Mouse (Mus musculus): ENCODE data around the gene Prss50. TPM values are rescaled to one million over a fixed set of nuclear protein-coding genes. Genes with fewer than 3 reads are reported as not detected.

Gene Prss50
- total and polyA plus RNA-seq, 3 experiments, result not detected

GRCm38 (mm10) chr9:110849162-110849561 lies 8.6 kb upstream of the Prss50 start:
- peaks cover 0 to 2% of the 10 kb centered on the region in 2 experiments; a peak in 1 of 4 replicates for H3K4me1 ChIP-seq (ENCODE audit: control insufficient read depth in 1 of 2, insufficient read depth in 2 of 2)
- no peak for DNase-seq (ENCODE audit: extremely low read depth)
- no peak overlapping the region for H3K4me3 ChIP-seq (replicated peaks in 1 of 3; ENCODE audit: low read depth in 2 of 3, low read length in 2 of 3, poor library complexity in 1 of 3)
- in situ Hi-C loops (cut with MboI; ENCODE audit: low pct_ligation_motif_present, low pct_unique_long_range_greater_than_20kb, low sequenced_read_pairs) (no loop called here), dilution Hi-C loops (cut with MboI; ENCODE audit: extremely low pct_ligation_motif_present, extremely low pct_unique_long_range_greater_than_20kb, low sequenced_read_pairs) (no loop called here)
- H3K9me3 ChIP-seq (replicated peaks; ENCODE audit: low read length), result no peaks in the 10 kb centered on the region
- no peak overlapping the region for H3K9ac ChIP-seq (ENCODE audit: insufficient read depth, low read depth)
- no peak overlapping the region for H3K4me2 ChIP-seq (ENCODE audit: insufficient read depth, low read depth, poor library complexity, severe bottlenecking)
- no peaks in the 10 kb centered on the region for H3K27me3 ChIP-seq (replicated peaks)
- H3K36me3 ChIP-seq (replicated peaks in 1 of 2; ENCODE audit: control insufficient read depth in 1 of 2, insufficient read depth in 1 of 2, low read length in 1 of 2), result no peaks in the 10 kb centered on the region
- no peak for TF ChIP-seq GABPA (IDR thresholded peaks at IDR 0.05; ENCODE audit: insufficient replicate concordance, low read depth, low read length)
- no peak for TF ChIP-seq E2F4 (IDR thresholded peaks at IDR 0.05; ENCODE audit: insufficient replicate concordance, low read depth, low read length)
- no peak for TF ChIP-seq KAT2A (IDR thresholded peaks at IDR 0.05; ENCODE audit: insufficient replicate concordance, low read length)
- TF ChIP-seq SIN3A (IDR thresholded peaks at IDR 0.05; ENCODE audit: low read length), result no peak
- TF ChIP-seq TBP (conservative IDR thresholded peaks at IDR 0.05; ENCODE audit: low read depth, low read length), result no peak
- H3K27ac ChIP-seq (ENCODE audit: insufficient read depth, low read depth), result no peak overlapping the region
- no peaks in the 10 kb centered on the region for H3K79me2 ChIP-seq (replicated peaks; ENCODE audit: control insufficient read depth, extremely low read depth, insufficient read depth, poor library complexity, severe bottlenecking)

DNA sequence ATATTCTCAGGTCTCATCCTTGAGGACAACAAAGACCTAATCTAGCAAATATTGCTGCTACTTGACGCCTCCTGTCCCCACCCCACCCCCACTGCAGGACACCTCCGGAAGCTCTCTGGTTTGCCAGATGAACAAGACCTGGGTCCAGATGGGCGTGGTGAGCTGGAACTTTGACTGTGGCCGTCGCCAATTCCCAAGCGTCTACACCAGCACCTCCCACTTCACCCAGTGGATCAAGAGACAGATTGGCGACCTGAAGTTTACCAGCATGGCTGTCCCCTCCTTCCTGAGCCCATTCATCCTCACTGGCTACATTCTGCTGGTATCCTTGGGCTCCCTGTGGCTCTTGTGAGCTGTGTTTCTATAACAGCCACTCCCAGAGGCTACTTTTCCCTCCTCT lies 1.9 kb upstream of the Prss50 start:
- Histone ChIP-seq H3K27me3 (replicated peaks) (no peaks in the 10 kb centered on the region), H3K4me3 (replicated peaks in 1 of 3; ENCODE audit: low read depth in 2 of 3, low read length in 2 of 3, poor library complexity in 1 of 3) (no peak overlapping the region), H3K4me1 (ENCODE audit: control insufficient read depth in 1 of 2, insufficient read depth in 2 of 2) (peaks cover 0 to 7% of the 10 kb centered on the region in 2 experiments; a peak in 1 of 4 replicates), H3K79me2 (replicated peaks; ENCODE audit: control insufficient read depth, extremely low read depth, insufficient read depth, poor library complexity, severe bottlenecking) (no peaks in the 10 kb centered on the region), H3K36me3 (replicated peaks in 1 of 2; ENCODE audit: control insufficient read depth in 1 of 2, insufficient read depth in 1 of 2, low read length in 1 of 2) (no peaks in the 10 kb centered on the region), H3K9ac (ENCODE audit: insufficient read depth, low read depth) (no peak overlapping the region), H3K4me2 (ENCODE audit: insufficient read depth, low read depth, poor library complexity, severe bottlenecking) (no peak overlapping the region), H3K9me3 (replicated peaks; ENCODE audit: low read length) (no peaks in the 10 kb centered on the region), H3K27ac (ENCODE audit: insufficient read depth, low read depth) (no peak overlapping the region)
- in situ Hi-C loops (cut with MboI; ENCODE audit: low pct_ligation_motif_present, low pct_unique_long_range_greater_than_20kb, low sequenced_read_pairs) (no loop called here), dilution Hi-C loops (cut with MboI; ENCODE audit: extremely low pct_ligation_motif_present, extremely low pct_unique_long_range_greater_than_20kb, low sequenced_read_pairs) (no loop called here)
- no peak for DNase-seq (ENCODE audit: extremely low read depth)
- TF ChIP-seq POLR2A (IDR thresholded peaks at IDR 0.05; ENCODE audit: low read depth, low read length), result no peak
- no peak for TF ChIP-seq NELFE (IDR thresholded peaks at IDR 0.05; ENCODE audit: low read depth, low read length)
- no peak for TF ChIP-seq USF1 (IDR thresholded peaks at IDR 0.05; ENCODE audit: low read depth, low read length)
- TF ChIP-seq MAZ (IDR thresholded peaks at IDR 0.05; ENCODE audit: low read depth, low read length), result no peak
- TF ChIP-seq EP300 (IDR thresholded peaks at IDR 0.05; ENCODE audit: low read length), result no peak

- no peak overlapping the region for H3K9ac ChIP-seq (ENCODE audit: insufficient read depth, low read depth)
- DNase-seq (ENCODE audit: extremely low read depth), result no peak
- in situ Hi-C loops (cut with MboI; ENCODE audit: low pct_ligation_motif_present, low pct_unique_long_range_greater_than_20kb, low sequenced_read_pairs), result no loop called here
- no peaks in the 10 kb centered on the region for H3K27me3 ChIP-seq (replicated peaks)
- no peaks in the 10 kb centered on the region for H3K9me3 ChIP-seq (replicated peaks; ENCODE audit: low read length)
- no peak overlapping the region for H3K4me2 ChIP-seq (ENCODE audit: insufficient read depth, low read depth, poor library complexity, severe bottlenecking)
- TF ChIP-seq EP300 (IDR thresholded peaks at IDR 0.05; ENCODE audit: low read length), result no peak
- no peak for TF ChIP-seq MYC (IDR thresholded peaks at IDR 0.05; ENCODE audit: low read depth, low read length)
- no peak for TF ChIP-seq CHD1 (IDR thresholded peaks at IDR 0.05; ENCODE audit: low read depth, low read length)
- no peak for TF ChIP-seq ETS1 (conservative IDR thresholded peaks at IDR 0.05; ENCODE audit: low read depth, low read length)
- TF ChIP-seq NELFE (IDR thresholded peaks at IDR 0.05; ENCODE audit: low read depth, low read length), result no peak
- no peak for TF ChIP-seq MXI1 (IDR thresholded peaks at IDR 0.05; ENCODE audit: low read depth, low read length)
- no peak for TF ChIP-seq KAT2A (IDR thresholded peaks at IDR 0.05; ENCODE audit: insufficient replicate concordance, low read length)
- TF ChIP-seq ZC3H11A (IDR thresholded peaks at IDR 0.05; ENCODE audit: low read depth, low read length), result no peak
- dilution Hi-C loops (cut with MboI; ENCODE audit: extremely low pct_ligation_motif_present, extremely low pct_unique_long_range_greater_than_20kb, low sequenced_read_pairs), result no loop called here
- H3K4me1 ChIP-seq (ENCODE audit: control insufficient read depth in 1 of 2, insufficient read depth in 2 of 2), result peaks cover 0 to 7% of the 10 kb centered on the region in 2 experiments; a peak in 1 of 4 replicates
- H3K36me3 ChIP-seq (replicated peaks in 1 of 2; ENCODE audit: control insufficient read depth in 1 of 2, insufficient read depth in 1 of 2, low read length in 1 of 2), result no peaks in the 10 kb centered on the region
- no peaks in the 10 kb centered on the region for H3K79me2 ChIP-seq (replicated peaks; ENCODE audit: control insufficient read depth, extremely low read depth, insufficient read depth, poor library complexity, severe bottlenecking)
- no peak overlapping the region for H3K27ac ChIP-seq (ENCODE audit: insufficient read depth, low read depth)
- no peak overlapping the region for H3K4me3 ChIP-seq (replicated peaks in 1 of 3; ENCODE audit: low read depth in 2 of 3, low read length in 2 of 3, poor library complexity in 1 of 3)
Observed at GRCm38 (mm10) chr9:110856920-110857319, 847 bp upstream of the Prss50 start.
